Mouse (Mus musculus) heart, postnatal 0 days (tissue): ENCODE results near the gene Urgcp.

Source experiments
- CTCF ChIP-seq: IDR thresholded peaks from 2 replicates; pipeline ENCODE4 v1.5.1; 2016; ENCODE audit warnings: antibody characterized with exemption, control low read depth, low read depth
- EP300 ChIP-seq: IDR thresholded peaks from 2 replicates; pipeline ENCODE4 v1.6.1; 2016; ENCODE audit warnings: antibody characterized with exemption, low read depth

GRCm38 (mm10) chr11:5782199-5782944 lies 20.2 kb upstream of the Urgcp start:
- peak; percentile 45 for TF ChIP-seq CTCF
- TF ChIP-seq EP300 = no peak
